Mouse (Mus musculus): Measurements from ENCODE around the gene Mug2.
"Not testable (repeated sequence)": the region's sequence is repeated elsewhere in the genome, so short reads cannot be mapped to it uniquely, and the experiment has no call there.

The Mug2 gene

DNA sequence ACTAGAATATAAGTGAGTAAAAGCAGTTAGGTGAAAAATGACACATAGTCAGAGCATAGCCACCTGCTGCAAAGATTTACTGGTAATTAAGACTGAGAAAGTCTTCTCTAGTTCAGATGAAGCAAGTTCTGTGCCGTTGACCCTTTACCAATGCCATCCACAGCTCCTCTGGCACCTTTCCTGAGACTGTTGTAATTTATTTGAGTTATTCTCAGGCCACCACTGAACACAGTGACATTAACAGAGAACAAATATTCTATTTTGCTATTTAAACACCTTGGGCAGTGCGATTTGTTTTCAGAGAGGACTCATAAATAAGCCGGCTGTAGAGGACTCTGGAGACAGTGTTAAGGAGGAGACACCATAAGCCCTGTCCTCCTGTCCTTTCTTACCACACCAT, at the start of gene Mug2:
Gene Mug2, plus strand, starts transcription at position 301 of the 400 bp plus-strand sequence.
- not testable (repeated sequence) for DNase-seq

DNA sequence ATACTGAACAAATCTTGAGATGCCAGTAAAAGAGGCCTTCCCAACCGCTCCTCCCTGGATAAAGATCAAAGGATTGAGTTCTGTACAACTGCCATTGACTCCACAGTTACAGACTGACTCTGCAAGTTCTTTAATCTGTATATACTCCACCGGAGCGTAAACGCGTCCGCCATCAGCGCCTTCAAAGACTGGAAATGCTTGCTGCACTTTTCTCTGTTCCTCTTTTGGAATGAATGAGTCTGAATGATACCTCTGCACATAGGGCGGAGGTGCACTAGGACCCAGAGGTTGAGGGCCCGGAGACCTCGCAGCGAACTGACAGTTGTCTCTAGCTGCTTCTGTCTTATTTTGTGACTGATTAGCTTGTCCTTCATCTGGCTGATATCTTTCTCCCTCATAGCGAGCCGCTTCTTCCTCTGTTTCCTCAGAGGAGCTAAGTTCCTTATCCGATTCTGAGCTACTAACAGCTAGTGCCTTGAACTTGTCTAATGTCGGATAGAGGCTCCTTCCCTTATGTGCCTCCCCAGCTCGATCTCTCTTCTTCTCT, 48.7 kb upstream of the Mug2 start:
- not testable (repeated sequence) for DNase-seq

DNA sequence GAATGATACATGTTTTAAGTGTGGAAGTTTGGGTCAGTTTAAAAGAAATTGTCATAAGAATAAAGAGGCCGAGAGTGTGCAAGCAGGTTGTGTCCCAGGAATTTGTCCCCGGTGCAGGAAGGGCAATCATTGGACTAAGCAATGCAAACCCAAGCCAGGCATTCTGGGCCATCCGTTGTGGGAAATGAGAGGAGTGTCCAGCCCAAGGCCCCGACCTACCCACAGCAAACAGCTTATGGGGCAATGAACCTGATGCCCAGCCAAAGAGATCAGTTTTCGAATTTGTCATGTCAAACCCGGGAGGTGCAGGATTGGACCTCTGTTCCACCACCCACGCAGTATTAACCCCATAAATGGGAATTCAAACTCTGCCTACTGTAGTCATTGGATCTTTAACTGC, 30.9 kb upstream of the Mug2 start:
- DNase-seq = no peak

DNA sequence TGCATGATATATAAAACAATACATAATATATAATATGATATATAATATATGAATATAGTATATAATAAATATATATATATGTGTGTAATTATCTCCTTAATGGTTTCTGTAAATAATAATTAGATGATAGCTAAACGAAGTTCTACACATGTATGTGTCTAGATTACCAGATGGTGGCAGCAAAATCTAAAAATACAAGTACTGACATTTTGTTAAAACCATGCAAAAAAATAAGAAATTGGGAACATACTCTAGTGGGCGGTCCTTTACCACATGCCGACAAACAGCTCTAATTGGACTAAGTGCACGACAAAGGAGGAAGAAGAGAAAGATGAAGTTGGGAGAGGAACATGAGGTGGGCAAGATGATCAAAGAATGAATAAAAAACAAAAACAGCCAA, 94.3 kb downstream of the Mug2 start:
- no peak for DNase-seq

DNA sequence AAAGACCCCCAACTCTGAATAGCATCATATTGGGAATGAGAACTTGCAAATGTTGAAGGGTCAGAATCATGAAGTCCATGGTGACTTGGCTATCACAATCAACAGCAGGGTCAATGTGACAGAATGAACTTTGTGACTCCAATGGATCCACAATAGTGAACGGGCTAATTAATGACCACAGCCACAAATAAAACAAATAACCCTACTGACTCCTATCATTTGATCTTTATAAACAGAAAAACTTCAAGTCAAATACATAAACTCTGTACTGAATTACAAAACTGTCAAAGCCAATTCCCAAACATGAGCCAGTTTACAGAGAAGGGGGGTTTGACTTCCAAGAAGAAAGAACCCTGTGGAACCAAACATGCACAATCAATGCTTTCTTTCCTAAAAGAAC, 95.1 kb downstream of the Mug2 start:
- no peak for DNase-seq

DNA sequence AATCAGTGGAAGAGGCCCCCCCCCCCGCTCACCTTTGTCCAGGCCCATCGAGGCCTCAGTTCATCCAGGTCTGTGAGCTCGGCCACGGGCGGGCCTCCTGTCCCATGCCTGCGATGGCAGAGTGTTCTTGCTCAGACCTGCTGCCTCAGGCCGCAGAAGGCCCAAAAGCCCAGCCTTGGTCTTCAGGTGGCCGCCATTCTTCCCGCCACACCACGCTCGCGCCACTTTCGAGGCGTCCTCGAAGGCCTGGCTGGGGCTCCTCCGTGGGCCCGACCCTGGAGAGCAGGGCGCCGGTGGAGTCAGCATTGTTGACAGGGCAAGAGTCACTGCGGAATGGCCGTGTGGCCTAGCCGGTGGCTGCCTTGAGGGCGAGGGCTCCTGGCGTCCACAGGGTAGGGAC, 110.4 kb downstream of the Mug2 start:
- no peak for DNase-seq

DNA sequence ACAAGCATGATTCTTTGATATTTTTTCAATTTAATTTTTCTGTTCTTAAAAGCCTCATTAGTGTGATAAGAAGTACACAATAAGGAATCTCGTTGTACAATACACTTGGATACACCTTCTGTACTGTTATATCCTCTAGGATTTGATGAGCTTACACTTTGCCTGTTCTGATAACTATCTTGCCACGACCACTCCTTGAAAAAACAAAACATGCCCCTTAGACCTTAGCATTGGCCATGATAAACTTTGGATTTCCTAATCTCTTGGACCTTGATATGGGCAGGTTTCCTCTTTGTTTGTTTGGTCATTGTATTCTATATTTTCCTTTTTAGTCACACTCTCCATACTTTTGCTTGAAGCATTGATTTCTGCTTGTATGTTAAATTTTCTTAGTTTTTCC, 123.0 kb downstream of the Mug2 start:
- no peak for DNase-seq

Data from retina, postnatal 1 day (tissue).